Mouse (Mus musculus): ENCODE results near the gene Rtp1. TPM values are rescaled to one million over a fixed set of nuclear protein-coding genes. Genes with fewer than 3 reads are reported as not detected.

Rtp1 gene
- polyA plus RNA-seq, 1 experiment from 2014 or later: not detected

GRCm38 (mm10) chr16:23416261-23416656 lies 12.7 kb upstream of the Rtp1 start:
- ATAC-seq (replicated peaks; ENCODE audit: insufficient number of reproducible peaks, low FRiP score, low TSS enrichment): no peak
- 31% methylated on average over 10 of the region's 10 CpGs for WGBS (ENCODE audit: insufficient replicate concordance)
- peak overlapping the region; percentile 18; the same call in 1 of the 2 replicates for H3K4me3 ChIP-seq (ENCODE audit: low read depth, low read length)
- H3K27ac ChIP-seq (ENCODE audit: low read depth, low read length): 0 out of 2 replicates have a peak overlapping the region, but pooled peaks have one; percentile 15
- H3K9ac ChIP-seq (ENCODE audit: low read depth, low read length): 0 out of 2 replicates have a peak overlapping the region, but pooled peaks have one; percentile 16
- no peaks in the 10 kb centered on the region for H3K27me3 ChIP-seq (ENCODE audit: control insufficient read depth, insufficient read depth, low read length)
- peaks cover 6% of the 10 kb centered on the region; the same call in 1 of the 2 replicates for H3K4me1 ChIP-seq (ENCODE audit: control insufficient read depth, insufficient read depth, low read length)
- peak overlapping the region; percentile 52 for H3K4me2 ChIP-seq
- H3K9me3 ChIP-seq (replicated peaks; ENCODE audit: control insufficient read depth, low read length): no peaks in the 10 kb centered on the region
- no peaks in the 10 kb centered on the region for H3K36me3 ChIP-seq (ENCODE audit: control insufficient read depth, insufficient read depth, low read length)

- Histone ChIP-seq H3K4me3 (ENCODE audit: low read depth, low read length) (peak overlapping the region; percentile 18; the same call in 1 of the 2 replicates), H3K27ac (ENCODE audit: low read depth, low read length) (0 out of 2 replicates have a peak overlapping the region, but pooled peaks have one; percentile 15)
Measured at GRCm38 (mm10) chr16:23416657-23417293, 12.2 kb upstream of the Rtp1 start.

GRCm38 (mm10) chr16:23417456-23418240 lies 11.3 kb upstream of the Rtp1 start:
- Histone ChIP-seq H3K9ac (ENCODE audit: low read depth, low read length) (no peak overlapping the region), H3K4me1 (ENCODE audit: control insufficient read depth, insufficient read depth, low read length) (peaks cover 6% of the 10 kb centered on the region; the same call in 1 of the 2 replicates), H3K4me3 (ENCODE audit: low read depth, low read length) (no peak overlapping the region), H3K4me2 (no peak overlapping the region), H3K27ac (ENCODE audit: low read depth, low read length) (no peak overlapping the region), H3K9me3 (replicated peaks; ENCODE audit: control insufficient read depth, low read length) (no peaks in the 10 kb centered on the region), H3K36me3 (ENCODE audit: control insufficient read depth, insufficient read depth, low read length) (no peaks in the 10 kb centered on the region), H3K27me3 (ENCODE audit: control insufficient read depth, insufficient read depth, low read length) (no peaks in the 10 kb centered on the region)
- ATAC-seq (replicated peaks; ENCODE audit: insufficient number of reproducible peaks, low FRiP score, low TSS enrichment): no peak
- 78% methylated on average over 13 of the region's 13 CpGs for WGBS (ENCODE audit: insufficient replicate concordance)

More at GRCm38 (mm10) chr16:23416657-23417293, 12.2 kb upstream of the Rtp1 start:
- H3K4me1 ChIP-seq (ENCODE audit: control insufficient read depth, insufficient read depth, low read length): peaks cover 6% of the 10 kb centered on the region; the same call in 1 of the 2 replicates
- 0 out of 2 replicates have a peak overlapping the region, but pooled peaks have one; percentile 16 for H3K9ac ChIP-seq (ENCODE audit: low read depth, low read length)
- no peak for ATAC-seq (replicated peaks; ENCODE audit: insufficient number of reproducible peaks, low FRiP score, low TSS enrichment)
- H3K27me3 ChIP-seq (ENCODE audit: control insufficient read depth, insufficient read depth, low read length): no peaks in the 10 kb centered on the region
- no peaks in the 10 kb centered on the region for H3K36me3 ChIP-seq (ENCODE audit: control insufficient read depth, insufficient read depth, low read length)
- 34% methylated on average over 9 of the region's 9 CpGs for WGBS (ENCODE audit: insufficient replicate concordance)
- H3K4me2 ChIP-seq: peak overlapping the region; percentile 52
- no peaks in the 10 kb centered on the region for H3K9me3 ChIP-seq (replicated peaks; ENCODE audit: control insufficient read depth, low read length)

DNA sequence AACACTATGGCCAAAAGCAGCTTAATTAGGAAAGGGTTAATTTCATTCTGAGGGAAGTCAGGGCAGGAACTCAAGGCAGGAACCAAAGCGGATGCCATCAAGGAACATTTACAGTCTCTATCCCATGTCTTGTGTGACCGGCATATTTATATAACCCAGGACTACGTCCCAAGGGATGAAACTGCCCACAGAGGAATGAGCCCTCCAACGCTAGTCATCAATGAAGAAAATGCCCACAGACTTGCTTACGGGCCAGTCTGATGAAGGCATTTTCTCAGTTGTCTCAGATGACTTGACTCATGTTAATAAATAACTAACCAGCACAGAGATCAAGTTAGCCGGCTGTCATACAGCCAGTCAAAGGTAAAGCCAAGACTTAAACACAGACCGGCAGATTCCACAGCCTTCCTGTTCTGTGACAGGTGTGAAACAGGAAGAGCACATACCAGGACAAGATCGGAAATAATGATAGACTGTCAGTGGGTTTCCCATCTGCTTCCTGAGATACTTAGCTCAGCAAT lies 9.3 kb upstream of the Rtp1 start:
- H3K4me3 ChIP-seq (ENCODE audit: low read depth, low read length): no peak overlapping the region
- H3K36me3 ChIP-seq (ENCODE audit: control insufficient read depth, insufficient read depth, low read length): no peaks in the 10 kb centered on the region
- H3K4me2 ChIP-seq: no peak overlapping the region
- peaks cover 6% of the 10 kb centered on the region; the same call in 1 of the 2 replicates for H3K4me1 ChIP-seq (ENCODE audit: control insufficient read depth, insufficient read depth, low read length)
- H3K9ac ChIP-seq (ENCODE audit: low read depth, low read length): no peak overlapping the region
- WGBS (ENCODE audit: insufficient replicate concordance): 80% methylated on average over 8 of the region's 8 CpGs
- H3K27ac ChIP-seq (ENCODE audit: low read depth, low read length): no peak overlapping the region
- no peaks in the 10 kb centered on the region for H3K9me3 ChIP-seq (replicated peaks; ENCODE audit: control insufficient read depth, low read length)
- no peak for ATAC-seq (replicated peaks; ENCODE audit: insufficient number of reproducible peaks, low FRiP score, low TSS enrichment)
- H3K27me3 ChIP-seq (ENCODE audit: control insufficient read depth, insufficient read depth, low read length): no peaks in the 10 kb centered on the region

DNA sequence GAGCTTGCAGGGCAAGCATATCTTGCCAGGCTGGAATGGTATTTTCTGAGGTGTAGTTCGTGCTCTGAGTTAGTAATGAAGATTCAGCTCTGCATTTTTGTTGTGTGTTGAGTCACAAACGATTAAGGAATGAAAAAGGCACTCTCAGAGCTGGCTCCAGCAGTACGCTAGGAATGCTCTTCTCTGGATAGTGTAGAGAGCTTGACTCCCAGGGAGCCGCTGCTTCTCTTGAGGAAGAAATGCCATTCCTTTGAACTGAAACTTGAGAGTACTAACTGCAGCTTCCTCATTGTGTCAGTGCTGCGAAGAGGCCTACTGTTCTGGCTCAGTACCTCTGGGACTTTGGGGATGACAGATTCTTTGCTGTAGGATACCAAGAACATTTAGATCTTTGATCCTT lies 5.1 kb upstream of the Rtp1 start:
- WGBS (ENCODE audit: insufficient replicate concordance): 61% methylated on average over 5 of the region's 5 CpGs
- no peaks in the 10 kb centered on the region for H3K27me3 ChIP-seq (ENCODE audit: control insufficient read depth, insufficient read depth, low read length)
- no peak for ATAC-seq (replicated peaks; ENCODE audit: insufficient number of reproducible peaks, low FRiP score, low TSS enrichment)
- no peaks in the 10 kb centered on the region for H3K4me1 ChIP-seq (ENCODE audit: control insufficient read depth, insufficient read depth, low read length)
- H3K27ac ChIP-seq (ENCODE audit: low read depth, low read length): no peak overlapping the region
- no peaks in the 10 kb centered on the region for H3K36me3 ChIP-seq (ENCODE audit: control insufficient read depth, insufficient read depth, low read length)
- no peak overlapping the region for H3K4me3 ChIP-seq (ENCODE audit: low read depth, low read length)
- no peaks in the 10 kb centered on the region for H3K9me3 ChIP-seq (replicated peaks; ENCODE audit: control insufficient read depth, low read length)
- no peak overlapping the region for H3K9ac ChIP-seq (ENCODE audit: low read depth, low read length)
- no peak overlapping the region for H3K4me2 ChIP-seq

DNA sequence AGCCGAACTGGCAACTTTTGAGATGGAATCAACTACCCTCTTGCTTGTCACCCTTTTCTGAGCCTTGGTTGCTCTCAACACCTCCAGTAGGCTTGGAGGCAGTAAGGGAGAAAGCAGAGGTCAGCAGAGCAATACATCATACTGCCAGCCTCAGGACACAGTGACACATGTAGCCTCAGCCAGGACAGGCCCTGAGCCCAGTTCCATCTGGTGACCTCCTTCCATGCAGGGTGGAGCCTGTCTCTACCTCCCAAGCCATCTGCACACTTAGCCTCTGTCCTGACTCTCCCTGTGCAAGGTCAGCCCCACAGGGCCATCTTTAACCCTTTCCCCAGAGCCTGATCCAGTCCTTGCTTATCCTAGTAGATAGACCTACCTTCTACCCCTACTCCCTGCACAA lies 1.2 kb upstream of the Rtp1 start:
- no peak overlapping the region for H3K4me3 ChIP-seq (ENCODE audit: low read depth, low read length)
- H3K27ac ChIP-seq (ENCODE audit: low read depth, low read length): no peak overlapping the region
- no peak for ATAC-seq (replicated peaks; ENCODE audit: insufficient number of reproducible peaks, low FRiP score, low TSS enrichment)
- no peak overlapping the region for H3K9ac ChIP-seq (ENCODE audit: low read depth, low read length)
- H3K4me2 ChIP-seq: no peak overlapping the region
- H3K9me3 ChIP-seq (replicated peaks; ENCODE audit: control insufficient read depth, low read length): no peaks in the 10 kb centered on the region
- no peaks in the 10 kb centered on the region for H3K27me3 ChIP-seq (ENCODE audit: control insufficient read depth, insufficient read depth, low read length)
- no peaks in the 10 kb centered on the region for H3K4me1 ChIP-seq (ENCODE audit: control insufficient read depth, insufficient read depth, low read length)
- no peaks in the 10 kb centered on the region for H3K36me3 ChIP-seq (ENCODE audit: control insufficient read depth, insufficient read depth, low read length)
- WGBS (ENCODE audit: insufficient replicate concordance): 67% methylated on average over 1 of the region's 1 CpGs

DNA sequence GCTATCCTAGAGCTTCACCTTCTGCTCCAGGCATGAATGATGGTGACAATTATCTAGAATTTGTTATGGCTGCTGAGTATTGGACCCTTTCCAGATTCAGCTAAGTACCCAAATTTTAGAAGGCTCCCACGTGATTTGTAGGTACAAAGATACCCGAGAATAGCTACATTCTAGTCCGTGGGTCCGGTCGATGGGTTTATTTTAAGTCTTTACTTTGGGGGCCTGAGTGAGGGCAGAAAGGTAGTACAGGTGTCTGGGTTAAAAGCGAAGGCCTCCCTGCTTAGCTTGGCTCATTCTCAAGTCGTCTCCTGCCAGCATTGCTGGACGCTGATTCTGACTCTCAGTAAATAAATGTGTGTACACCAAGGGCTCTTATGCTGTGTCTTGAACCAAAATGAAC lies 1.1 kb downstream of the Rtp1 start:
- Histone ChIP-seq H3K4me2 (no peak overlapping the region), H3K4me1 (ENCODE audit: control insufficient read depth, insufficient read depth, low read length) (no peaks in the 10 kb centered on the region), H3K27me3 (ENCODE audit: control insufficient read depth, insufficient read depth, low read length) (no peaks in the 10 kb centered on the region), H3K27ac (ENCODE audit: low read depth, low read length) (no peak overlapping the region), H3K4me3 (ENCODE audit: low read depth, low read length) (no peak overlapping the region), H3K9ac (ENCODE audit: low read depth, low read length) (no peak overlapping the region), H3K9me3 (replicated peaks; ENCODE audit: control insufficient read depth, low read length) (no peaks in the 10 kb centered on the region), H3K36me3 (ENCODE audit: control insufficient read depth, insufficient read depth, low read length) (no peaks in the 10 kb centered on the region)
- WGBS (ENCODE audit: insufficient replicate concordance): 86% methylated on average over 8 of the region's 8 CpGs
- no peak for ATAC-seq (replicated peaks; ENCODE audit: insufficient number of reproducible peaks, low FRiP score, low TSS enrichment)

- no peak overlapping the region for H3K27ac ChIP-seq (ENCODE audit: low read depth, low read length)
- no peak for ATAC-seq (replicated peaks; ENCODE audit: insufficient number of reproducible peaks, low FRiP score, low TSS enrichment)
- no peak overlapping the region for H3K4me2 ChIP-seq
- H3K9me3 ChIP-seq (replicated peaks; ENCODE audit: control insufficient read depth, low read length): no peaks in the 10 kb centered on the region
- H3K4me1 ChIP-seq (ENCODE audit: control insufficient read depth, insufficient read depth, low read length): no peaks in the 10 kb centered on the region
- no peaks in the 10 kb centered on the region for H3K36me3 ChIP-seq (ENCODE audit: control insufficient read depth, insufficient read depth, low read length)
- H3K4me3 ChIP-seq (ENCODE audit: low read depth, low read length): no peak overlapping the region
- H3K9ac ChIP-seq (ENCODE audit: low read depth, low read length): no peak overlapping the region
- 59% methylated on average over 12 of the region's 12 CpGs for WGBS (ENCODE audit: insufficient replicate concordance)
- no peaks in the 10 kb centered on the region for H3K27me3 ChIP-seq (ENCODE audit: control insufficient read depth, insufficient read depth, low read length)
Measured at GRCm38 (mm10) chr16:23437404-23438166, 8.7 kb downstream of the Rtp1 start.
